Mouse (Mus musculus) heart, postnatal 25 days (tissue): ENCODE measurements around the gene Vps13a. TPM values are rescaled to one million over a fixed set of nuclear protein-coding genes. Genes with fewer than 3 reads are reported as not detected.
"Not testable (repeated sequence)": the region's sequence is repeated elsewhere in the genome, so short reads cannot be mapped to it uniquely, and the experiment has no call there.

Experiments
- DNase-seq: peaks from one replicate; pipeline ENCODE4 v3.0.0; 2022; ENCODE audit warnings: low spot score
- intact Hi-C: fragments of 180-260 bp; cut with DNase I; formaldehyde crosslinking; loops from one replicate; pipeline ENCODE4 v1.15.1; 2025
- total RNA-seq, 2 experiments: library from RNA; stranded (reverse); gene quantifications; 2 replicates each; pipeline ENCODE4 v1.2.3; 2021

The Vps13a gene
- total RNA-seq, 2 experiments from 2014 or later, result 30.8 to 31.5 TPM

DNA sequence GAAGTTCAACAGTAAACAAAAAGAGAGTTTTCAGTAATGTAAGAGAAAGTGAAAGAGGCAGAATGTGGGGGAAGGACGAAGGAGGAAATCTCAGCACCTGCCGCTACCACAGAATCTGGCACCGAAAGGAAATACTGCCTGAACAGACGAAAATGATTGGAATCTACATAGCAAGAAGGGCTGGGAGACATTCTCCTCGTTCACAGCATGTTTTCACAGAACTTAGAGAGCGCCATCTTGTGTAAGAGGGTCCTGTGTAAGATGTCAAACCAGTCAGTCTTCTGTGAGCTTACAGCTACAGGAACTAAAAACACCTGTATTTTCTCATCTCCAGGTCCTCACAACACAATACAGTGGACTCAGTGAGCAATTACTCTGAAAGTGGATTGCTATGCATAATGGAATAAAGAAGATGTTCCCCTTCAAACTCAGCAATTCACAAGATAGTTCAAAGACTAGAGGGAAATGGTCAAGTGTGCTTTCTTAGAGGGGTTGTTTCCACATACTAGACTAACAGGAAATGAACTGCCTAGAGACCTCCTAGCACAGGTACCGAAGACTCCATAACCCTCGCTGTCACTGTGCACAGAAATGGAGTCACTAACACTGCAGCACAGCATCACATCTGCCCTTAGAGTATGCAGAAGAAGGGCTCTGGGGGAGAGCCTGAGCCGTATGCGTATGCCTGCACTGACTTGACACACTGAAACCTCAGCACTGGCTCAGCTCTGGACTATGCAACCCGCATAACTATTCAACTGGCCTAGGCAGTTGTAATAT is 7.3 kb downstream of the Vps13a start:
- no peak for DNase-seq
- intact Hi-C loops, result no loop called here

DNA sequence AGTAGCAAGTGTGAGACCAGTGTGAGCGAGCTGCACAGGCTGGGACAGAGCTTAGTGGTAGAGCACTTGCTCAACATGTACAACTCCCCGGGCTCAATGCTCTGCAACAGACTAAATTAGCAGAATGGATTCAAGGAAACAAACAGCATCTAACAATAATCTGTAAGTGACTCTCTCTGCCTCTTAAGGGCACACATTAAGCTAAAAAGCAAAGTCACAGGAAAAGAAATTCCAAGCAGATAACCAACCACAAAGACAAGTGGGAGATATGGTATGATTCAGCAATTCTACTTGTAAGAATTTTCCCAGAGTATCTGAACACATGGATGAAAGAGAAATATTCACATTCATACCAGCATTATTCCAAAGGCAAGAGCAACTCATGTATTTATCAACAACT is 13.3 kb downstream of the Vps13a start:
- intact Hi-C loops, result no loop called here

DNA sequence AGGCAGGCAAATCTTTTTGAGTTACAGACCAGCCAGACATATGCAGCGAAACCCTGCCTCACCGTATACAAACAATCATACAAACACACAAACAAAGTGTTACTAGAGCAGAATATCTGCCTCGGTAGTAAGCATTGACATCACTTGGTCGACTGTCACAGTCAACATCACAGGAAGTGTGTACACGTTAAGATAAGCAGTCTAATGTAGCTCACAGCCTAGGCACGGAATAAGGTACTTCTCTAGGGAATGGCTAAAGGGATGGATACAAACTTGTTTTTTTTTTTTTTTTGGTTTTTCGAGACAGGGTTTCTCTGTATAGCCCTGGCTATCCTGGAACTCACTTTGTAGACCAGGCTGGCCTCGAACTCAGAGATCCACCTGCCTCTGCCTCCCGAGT is 23.3 kb downstream of the Vps13a start:
- intact Hi-C loops, DNase-seq: not testable (repeated sequence)

More for the DNA sequence above, 13.3 kb downstream of the Vps13a start:
- DNase-seq, result no peak

DNA sequence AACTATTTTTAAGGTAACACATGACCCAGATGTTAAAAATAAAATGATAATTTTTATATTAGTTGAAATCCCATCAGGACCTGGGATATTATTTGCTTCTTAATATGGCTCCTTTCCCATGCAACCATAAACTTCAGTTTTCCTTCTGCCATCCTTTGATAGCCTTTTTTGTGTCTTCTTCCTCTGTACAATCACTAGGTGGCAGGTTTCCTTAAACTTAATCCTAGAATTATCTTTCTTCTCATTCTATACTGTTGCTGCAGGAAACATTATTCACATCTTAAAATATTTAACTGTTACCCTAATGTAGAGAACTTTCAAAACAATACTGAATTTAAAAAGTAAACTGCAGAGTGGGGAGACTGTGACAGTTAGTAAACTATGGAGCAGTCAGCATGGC is 24.9 kb downstream of the Vps13a start:
- DNase-seq, result no peak
- intact Hi-C loops, result no loop called here

DNA sequence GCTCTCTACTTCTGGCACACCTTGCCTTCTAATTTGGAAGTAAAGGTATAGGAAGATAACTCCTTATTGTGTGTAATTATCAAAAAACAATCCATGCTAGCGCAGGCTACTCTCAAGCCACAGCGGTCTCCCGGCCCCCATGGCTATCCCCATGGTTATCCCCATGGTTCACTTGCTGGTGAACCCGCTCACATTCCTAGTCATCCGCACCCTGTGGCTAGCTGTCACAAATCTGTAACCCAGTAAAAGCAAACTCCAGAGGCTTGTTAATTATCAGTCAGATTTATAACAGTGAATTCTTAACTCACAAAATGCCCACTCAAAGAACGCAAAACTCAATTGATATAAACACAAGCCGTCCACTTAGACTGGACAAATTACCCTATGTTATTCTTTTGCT is 25.5 kb downstream of the Vps13a start:
- DNase-seq, result no peak
- intact Hi-C loops, result no loop called here

DNA sequence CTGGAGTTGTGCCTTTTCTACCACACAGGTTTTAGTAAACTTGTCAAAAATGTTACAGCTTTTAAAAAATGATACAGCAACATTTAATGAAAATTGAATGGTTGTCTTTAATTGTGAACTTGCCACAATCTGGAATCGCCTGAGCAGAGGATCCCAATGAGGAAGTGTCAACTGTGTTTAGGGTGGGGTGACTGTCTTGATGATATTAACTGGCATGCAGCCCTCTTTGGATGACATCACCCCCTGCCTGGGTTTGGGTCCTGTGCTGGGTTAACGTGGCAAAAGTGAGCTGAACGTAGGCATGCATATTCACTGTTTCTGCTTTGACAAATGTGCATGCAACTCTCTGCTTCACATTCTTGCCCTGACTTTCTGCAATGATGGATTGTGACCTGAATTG is 27.6 kb downstream of the Vps13a start:
- intact Hi-C loops, result no loop called here
- DNase-seq, result no peak

DNA sequence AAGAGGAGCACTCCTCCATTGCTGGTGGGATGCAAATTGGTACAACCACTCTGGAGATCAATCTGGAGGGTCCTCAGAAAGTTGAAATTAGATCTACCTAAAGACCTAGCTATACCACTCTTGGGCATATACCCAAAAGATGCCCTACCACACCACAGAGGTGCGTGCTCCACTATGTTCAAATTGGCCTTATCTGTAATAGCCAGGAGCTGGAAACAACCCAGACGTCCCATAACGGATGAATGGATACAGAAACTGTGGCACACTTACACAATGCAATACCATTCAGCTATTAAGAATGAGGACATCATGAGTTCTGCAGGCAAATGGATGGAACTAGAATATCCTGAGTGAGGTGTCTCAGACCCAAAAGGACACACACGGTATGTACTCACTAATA is 43.9 kb downstream of the Vps13a start:
- no peak for DNase-seq
- intact Hi-C loops, result no loop called here

DNA sequence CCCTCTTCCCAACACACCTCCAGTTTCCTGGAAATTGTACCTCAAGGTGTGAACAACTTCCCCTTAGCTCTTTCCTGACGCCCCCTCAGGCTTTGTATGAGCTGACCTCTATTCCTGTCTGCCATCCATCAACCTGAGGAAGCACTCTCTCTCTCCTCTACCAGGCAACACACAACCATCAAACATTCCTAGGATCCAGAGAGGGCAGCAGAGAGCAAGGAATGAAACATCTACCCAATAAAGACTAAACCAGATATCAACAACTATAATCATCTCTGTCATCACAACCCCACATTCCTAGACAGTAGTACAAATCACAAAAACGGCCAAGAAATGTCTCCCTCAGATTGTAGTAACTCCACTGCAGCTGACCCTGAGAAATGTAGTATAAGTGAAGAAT is 52.0 kb downstream of the Vps13a start:
- no peak for DNase-seq
- intact Hi-C loops, result no loop called here

DNA sequence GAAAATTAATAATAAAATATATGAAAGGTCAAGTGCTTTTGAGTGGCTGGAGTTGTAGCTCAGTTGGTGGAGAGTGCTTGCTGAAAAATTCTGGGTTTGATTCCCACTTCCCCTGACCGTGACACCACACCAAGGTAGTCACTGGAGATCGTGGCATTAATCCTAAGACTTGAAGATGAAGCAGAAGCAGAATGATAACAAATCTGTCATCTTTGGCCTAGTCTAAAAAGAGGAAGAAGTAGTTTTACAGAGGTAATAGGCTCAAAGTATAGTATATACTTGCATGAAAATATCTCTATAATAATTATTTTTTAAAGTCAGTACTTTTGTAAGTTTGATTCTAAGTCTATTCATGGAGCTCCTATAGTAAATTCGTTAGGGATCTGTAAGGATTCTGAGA is 65.5 kb downstream of the Vps13a start:
- intact Hi-C loops, result no loop called here
- DNase-seq, result no peak

DNA sequence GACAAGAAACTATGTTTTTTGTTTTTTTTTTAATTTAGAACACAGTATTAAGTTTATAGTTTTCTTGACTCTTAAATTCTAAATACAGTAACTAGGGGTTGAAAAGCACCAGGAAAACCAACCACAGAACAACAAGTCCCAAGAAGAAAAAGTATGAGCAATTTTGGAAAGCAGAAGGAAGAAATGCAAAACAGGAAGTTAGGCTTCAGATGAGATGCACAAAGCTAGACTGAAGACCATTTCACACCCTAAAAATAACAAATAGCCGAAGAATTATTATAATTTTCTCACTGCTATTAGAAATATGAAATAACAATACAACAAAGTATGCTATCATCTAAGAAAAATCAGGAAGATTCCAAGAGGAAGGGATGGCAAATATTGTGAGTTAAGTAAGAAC is 78.9 kb downstream of the Vps13a start:
- intact Hi-C loops, result no loop called here
- DNase-seq, result no peak

DNA sequence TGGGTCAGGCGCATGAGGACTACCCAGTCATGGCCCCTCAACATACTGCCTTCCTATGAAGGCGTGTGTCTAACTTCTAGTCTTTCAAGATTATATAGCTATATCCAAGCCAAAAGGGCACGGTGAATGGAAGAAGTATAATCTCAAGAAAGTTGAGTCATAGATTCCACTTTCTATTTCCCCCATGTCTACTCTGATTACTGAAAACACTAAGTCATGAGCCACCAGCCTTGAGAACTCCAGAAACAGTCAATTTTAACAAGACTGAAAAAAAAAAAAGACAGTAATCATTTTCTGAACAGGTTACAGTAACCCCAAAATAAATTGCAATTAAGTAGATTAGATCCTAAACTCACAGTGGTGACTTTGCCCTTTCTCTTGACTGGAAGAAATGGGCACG is 95.8 kb downstream of the Vps13a start:
- intact Hi-C loops, result no loop called here
- DNase-seq, result no peak

DNA sequence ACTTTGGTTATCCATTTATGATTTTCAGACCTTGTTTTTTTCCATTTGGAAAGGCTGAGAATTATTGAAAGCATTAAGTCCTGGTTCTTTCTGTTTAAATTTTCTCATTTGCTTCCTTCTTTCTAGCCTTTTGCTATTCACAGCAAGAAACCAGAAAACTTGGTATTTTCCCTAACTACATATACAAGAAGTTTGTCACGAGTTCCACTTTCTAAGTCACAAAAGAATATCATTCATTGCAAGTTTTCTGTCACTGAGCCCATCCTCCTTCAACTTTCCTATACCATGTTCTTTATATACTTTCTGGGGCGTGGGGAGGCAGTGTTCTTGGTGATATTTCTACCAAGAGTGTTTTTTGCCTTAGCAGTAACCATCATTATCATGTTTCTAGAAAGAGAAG is 96.5 kb downstream of the Vps13a start:
- no peak for DNase-seq
- intact Hi-C loops, result no loop called here

DNA sequence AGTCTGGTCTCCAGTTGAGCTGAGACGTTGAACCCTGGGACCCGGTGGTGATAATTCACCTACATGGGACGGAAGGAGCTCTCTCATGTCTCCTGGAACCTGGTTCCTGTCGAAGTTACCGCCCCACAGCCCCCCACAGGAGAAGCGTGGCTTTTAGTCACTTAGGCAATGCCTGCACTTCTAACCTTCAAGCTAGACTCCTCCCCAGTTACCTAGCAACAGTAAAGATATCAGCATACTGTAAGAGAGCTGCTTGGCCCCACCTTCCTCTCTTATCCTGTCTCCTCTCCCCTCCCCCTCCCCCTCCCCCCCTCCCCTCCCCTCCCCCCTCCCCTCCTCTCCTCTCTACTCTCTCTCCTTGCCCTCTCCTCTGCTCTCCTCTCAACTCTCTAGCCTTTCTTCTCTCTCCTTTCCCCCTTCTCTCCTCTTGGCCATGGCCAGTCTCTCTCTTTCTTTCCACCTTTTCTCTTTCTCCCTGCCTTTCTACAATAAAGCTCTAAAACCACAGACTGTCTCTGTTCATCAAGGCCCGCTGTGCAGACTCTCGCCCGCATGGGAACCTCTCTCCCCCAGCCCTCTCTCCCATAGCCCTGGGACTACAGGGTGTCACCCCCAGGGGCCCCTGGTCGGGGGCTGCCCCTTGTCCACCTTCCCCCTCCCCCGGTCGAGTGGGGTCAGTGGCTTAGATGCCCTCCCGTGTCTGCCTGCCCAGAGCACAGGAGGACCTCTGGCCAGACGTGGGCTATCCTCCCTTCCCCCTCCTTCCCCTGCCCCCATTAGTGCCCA is 154.9 kb downstream of the Vps13a start:
- no peak for DNase-seq
- intact Hi-C loops, result no loop called here

DNA sequence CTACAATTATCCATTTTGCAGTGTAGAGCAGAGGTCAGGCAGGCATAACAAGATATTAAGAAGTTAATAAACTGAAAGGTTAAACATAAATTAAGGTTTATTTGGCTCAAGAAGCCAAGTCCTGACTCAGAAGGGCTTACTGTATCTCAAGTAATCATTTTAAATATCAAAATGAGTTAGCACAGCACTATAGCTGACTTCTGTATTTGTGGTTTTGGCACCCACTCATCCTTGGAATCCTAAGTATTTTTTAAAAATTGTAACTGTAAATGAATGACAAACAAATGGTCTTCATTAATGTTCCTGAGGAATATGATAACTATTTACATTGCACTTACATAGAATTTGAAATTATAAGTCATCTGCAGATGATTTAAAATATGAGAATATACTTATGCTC is 155.7 kb downstream of the Vps13a start:
- intact Hi-C loops, result no loop called here
- DNase-seq, result no peak

DNA sequence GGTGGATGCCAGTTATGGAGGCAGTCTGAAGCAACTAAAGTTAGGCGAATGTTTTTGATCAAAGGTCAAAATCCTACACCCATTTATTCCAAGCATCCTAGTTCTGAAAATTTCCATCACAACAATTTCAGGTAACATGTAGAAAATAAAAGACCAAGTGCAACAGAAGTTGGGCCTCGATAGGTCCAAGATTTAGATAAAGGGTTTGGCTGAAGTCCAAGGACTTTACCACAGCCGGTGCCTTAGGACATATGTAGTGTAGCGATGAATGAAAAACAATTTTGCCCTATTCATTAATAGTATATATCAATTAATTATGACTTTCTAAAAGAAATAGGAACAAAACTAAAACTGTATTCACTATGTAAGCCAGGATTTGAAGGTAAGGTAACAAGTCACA is 157.6 kb downstream of the Vps13a start:
- intact Hi-C loops, result no loop called here
- DNase-seq, result no peak

DNA sequence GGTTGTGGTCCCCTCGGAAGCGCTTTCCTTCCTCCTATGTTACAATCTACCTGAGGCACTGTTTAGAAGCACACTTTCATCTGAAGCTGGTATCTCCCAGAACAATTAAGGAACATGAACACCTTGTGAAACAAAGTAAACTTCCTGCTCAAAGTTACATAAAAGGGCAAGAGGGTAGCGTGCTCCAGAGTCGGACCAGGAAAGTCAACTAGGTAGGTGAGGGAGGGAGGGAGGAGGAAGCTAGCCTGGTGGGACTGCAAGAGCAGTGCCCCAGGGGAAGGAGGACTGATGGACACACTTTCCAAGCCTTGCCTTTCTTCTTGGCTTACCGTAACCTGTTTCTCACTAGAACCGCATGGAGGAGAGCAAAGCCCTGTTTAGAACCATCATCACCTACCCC is 173.1 kb downstream of the Vps13a start:
- no peak for DNase-seq
- intact Hi-C loops, result no loop called here

DNA sequence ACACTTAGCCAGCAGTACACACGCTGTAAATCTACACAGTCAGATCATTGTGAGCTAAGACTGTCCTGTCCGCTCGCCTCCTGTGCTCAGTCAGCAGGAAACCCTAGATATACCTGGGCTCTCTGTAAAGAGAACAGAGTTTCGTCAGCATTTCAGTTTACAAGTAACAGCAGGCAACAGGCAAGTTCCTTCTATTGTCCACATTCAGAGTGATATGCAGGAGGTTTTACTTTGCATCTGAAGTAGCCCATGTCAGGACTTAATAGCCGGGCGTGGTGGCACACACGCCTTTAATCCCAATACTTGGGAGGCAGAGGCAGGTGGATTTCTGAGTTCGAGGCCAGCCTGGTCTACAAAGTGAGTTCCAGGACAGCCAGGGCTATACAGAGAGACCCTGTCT is 178.7 kb downstream of the Vps13a start:
- intact Hi-C loops, result no loop called here
- DNase-seq, result no peak

DNA sequence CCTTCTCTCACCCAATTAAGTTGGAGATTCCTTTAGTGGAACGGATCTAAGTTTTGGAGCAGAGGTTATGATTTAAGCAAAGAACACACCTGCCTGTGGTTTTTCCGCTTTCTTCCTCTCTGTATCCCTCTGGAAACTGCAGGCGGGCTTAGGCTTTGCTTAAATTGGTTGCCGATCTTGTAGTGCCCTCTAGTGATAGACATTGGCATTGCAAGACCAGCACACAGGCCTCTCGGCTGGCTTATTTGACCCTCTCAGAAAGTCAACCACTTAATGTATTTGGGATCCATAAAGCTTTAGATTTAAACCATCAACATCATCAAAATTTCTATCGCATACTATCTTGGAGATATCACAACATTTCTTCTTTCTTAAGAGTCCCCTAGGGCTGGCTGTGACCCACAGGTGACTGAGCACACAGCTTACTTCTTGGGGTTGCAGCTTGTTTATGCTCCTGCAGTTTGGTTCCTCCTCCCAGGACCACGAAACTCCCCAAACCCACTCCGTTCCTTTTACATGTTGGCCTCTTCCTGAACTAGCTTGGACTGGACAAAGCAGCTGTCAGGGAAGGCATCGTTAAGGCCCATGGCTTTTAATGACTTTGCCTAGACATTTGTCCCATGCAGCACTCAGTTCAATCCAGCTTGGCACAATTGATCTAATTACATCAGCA is 181.3 kb downstream of the Vps13a start:
- no peak for DNase-seq
- intact Hi-C loops, result loop anchor here (1.0 to 2.0 kb wide), 3 partner anchors 165 to 601 kb away; partner anchors contain the start of gene Gna14

DNA sequence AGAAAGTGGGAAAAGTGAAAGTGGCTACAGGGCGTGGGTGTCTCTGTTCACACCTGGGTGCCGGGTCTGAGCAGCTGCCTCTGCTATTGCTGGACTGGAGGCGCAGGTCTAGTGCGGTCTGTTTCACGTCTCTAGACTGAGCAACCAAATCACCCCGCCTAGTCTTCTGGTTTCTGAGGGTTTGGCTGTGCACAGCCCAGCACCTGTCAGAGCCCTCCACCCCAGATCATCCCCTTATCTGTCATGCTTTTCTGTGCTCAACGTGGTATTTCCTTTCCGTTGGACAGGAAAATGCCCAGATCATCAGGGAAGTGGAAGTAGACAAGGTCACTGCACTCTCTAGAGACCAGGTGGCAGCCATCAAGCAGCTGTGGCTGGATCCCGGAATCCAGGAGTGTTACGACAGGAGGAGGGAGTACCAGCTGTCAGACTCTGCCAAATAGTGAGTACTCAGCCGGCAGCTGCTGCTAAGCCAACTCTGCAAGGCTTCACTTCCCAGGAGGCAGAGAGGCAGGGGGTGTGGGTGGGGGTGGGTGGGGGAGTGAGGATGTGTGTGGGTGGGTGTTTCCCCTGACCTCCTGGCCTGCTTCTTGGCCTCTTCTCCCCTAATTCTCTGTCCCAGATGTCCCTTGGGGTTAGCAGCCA is 182.0 kb downstream of the Vps13a start:
- intact Hi-C loops, result loop anchor here (1.0 to 2.0 kb wide), 3 partner anchors 164 to 600 kb away; partner anchors contain the start of gene Gna14
- DNase-seq, result no peak

DNA sequence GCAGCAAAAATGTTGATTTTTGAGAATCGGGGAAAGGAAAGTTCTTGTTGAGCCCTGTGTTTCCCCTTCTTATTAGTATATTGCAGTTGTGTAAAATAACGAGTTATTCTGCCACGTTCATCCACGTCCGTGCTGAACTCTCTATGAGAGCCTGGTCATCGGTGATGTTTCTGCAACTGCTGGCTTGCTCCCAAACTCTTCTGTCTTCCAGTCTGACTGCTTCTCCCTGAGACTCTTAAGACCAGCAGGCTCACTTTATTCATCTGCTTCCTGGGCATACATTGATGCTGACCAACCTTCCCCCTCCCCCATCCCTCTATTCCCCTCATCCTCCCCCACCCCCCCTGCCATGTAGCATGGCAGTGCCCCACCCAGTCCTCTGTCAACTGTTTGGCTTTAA is 183.5 kb downstream of the Vps13a start:
- no peak for DNase-seq
- intact Hi-C loops, result loop anchor here (1.0 kb wide), 1 partner anchor 239 kb away; no protein-coding TSS in a partner anchor
